Mouse (Mus musculus) retina, postnatal 1 day (tissue): Measurements from ENCODE around the gene Atf7ip.

Experiments
- DNase-seq: peaks from one replicate; pipeline ENCODE4 v3.0.0-alpha.2; 2012

Gene Atf7ip

GRCm38 (mm10) chr6:136486801-136487553 is 19.0 kb upstream of the Atf7ip start:
- no peak for DNase-seq

GRCm38 (mm10) chr6:136487554-136487950 is 18.4 kb upstream of the Atf7ip start:
- DNase-seq: no peak

DNA sequence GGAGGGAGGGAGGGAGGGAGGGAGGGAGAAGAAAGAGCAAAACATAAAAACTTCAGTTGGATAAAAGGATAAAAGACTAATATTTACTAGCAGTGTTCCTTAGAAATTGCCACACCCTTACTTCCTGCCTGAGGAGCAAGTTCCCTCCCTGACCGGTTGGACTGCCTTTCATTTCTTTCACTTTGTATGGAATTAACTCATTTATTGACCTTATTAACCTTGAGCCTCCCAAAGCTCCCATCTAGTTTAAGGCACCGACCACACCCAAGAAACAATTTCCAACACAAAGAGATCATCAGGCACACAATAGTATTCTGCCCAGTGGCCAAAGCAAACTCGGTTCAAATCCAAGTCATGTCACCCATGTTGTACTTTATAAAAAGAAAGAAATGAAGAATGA is 16.1 kb upstream of the Atf7ip start:
- no peak for DNase-seq

DNA sequence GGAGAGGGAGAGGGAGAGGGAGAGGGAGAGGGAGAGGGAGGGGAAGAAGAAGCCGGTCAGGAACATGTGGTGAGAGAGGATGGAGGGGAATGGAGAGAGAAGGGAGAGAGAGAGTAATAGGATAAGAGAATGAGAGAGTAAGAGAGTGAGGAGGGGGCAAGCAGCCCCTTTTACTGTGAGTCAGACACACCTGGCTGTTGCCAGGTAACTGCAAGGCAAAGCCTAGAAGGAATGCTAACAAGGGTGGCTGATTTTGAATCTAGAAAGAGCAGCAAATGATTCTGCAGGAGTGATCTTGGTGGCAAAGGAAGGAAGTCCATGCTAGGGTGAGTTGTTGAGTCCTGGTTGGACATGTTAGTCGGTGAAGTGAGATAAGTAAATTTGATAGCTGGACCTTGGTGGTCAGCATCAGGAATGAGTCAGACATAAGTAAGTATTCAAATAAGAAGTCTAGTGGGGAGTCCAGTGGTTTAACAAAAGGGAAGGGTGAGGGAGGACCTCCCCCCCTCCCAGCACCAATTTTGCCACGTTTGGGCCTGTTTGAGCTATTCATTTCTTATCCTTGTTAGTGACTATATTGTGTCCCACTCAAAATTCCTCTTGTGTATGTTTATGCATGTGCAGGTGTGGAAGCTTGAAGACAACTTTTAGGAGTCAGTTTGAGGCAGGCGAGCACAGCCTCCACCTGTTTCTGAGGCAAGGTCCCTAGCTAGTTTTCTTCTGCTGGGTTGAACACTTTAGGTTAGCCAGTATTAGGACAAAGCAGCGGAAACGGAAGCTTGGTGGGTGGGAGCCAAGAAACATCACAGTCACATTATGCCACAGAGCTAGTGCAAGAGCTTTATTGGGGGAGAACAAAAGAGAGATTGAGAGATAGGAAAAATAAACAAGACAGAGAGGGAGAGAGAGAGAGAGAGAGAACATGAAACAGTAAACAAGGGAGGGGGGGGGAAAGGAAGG is 15.2 kb upstream of the Atf7ip start:
- DNase-seq: no peak

DNA sequence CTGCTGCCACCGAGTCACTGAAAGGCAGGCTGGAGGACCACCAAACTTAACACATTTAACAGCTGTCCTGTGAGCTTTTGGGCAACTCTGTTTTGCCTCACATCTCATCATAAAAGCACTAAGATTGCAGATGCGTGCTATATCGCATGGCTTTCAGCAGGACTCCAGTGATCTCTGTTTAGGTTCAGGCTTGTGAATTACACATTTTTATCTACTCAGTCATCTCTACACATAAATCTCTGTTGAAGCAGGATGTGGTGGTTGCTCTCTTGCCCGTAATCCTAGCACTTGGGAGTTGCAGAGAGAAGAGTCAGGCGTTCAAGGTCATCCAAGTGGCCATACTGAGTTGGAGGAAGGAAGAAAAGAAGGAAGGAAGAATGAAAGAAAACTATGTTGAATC is 14.3 kb upstream of the Atf7ip start:
- no peak for DNase-seq

DNA sequence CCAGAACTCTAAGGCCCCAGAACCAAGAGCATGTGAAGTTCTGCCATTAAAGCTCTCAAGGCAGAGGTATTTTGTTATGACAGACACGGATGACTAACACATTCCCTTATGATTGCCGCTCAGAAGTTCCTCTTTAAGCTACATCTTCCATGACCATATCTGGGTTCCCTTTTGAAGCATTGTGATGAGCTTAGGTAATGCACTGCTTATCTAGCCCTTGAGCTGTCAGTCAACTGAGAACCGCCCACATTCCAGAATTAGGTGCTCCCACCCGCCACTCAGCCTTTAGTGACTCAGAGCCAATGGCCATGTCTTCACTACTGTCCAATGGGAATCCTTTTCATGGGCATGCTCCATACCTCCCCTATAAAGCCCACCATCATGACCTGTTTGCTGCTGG is 13.7 kb upstream of the Atf7ip start:
- DNase-seq: no peak

GRCm38 (mm10) chr6:136493486-136493885 is 12.5 kb upstream of the Atf7ip start:
- DNase-seq: no peak

DNA sequence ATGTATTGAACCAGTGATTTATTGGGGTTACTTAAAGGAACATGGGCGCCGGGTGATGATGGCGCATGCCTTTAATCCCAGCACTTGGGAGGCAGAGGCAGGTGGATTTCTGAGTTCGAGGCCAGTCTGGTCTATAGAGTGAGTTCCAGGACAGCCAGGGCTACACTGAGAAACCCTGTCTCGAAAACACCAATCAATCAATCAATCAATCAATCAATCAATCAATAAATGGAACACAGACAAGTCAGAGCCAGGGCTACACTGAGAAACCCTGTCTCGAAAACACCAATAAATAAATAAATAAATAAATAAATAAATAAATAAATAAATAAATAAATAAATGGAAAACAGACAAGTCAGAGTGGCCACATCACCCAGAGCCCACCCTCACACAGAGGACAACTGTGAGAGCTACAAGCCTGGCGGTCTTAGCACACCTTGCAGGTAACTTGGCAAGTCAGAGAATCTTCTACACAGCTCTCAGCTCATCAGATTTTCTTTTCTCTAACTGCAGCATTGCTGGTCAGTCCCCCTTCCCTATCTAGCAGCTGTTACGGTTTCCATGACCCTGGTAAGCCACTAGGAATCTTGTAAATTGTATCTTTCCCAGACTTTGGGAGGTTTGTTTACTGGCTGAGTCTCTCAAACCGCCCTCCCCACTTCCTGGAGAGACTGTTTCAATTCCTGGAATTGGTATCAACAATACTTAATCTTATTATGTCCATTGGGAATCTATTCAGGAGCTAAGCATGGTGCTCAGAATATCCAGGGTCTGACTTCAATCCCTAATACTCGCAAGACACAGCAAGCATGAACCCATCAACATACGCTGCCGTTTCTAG is 11.8 kb upstream of the Atf7ip start:
- DNase-seq: no peak

GRCm38 (mm10) chr6:136495023-136495422 is 10.9 kb upstream of the Atf7ip start:
- DNase-seq: no peak

DNA sequence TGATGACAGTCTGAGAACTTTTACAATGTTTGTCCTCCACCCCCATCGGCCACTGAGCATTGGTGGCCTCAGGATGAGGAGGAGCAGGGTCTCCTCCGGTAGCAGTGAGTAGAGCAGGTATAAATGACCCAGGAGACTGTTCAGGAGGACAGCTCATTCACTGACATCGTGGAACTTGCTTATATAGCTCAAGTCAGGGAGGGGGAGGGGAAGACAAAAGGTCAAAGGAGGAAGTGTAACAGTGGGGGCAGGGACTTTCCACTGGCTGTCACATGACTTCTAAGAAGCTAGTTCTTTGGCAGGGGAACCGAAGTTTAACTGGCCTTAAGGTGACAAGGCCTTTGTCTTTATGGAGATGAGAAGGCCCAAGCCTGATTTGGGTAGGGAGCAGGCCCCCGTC is 8.2 kb upstream of the Atf7ip start:
- DNase-seq: no peak

- no peak for DNase-seq
Observed at GRCm38 (mm10) chr6:136499292-136499977, 6.5 kb upstream of the Atf7ip start.

DNA sequence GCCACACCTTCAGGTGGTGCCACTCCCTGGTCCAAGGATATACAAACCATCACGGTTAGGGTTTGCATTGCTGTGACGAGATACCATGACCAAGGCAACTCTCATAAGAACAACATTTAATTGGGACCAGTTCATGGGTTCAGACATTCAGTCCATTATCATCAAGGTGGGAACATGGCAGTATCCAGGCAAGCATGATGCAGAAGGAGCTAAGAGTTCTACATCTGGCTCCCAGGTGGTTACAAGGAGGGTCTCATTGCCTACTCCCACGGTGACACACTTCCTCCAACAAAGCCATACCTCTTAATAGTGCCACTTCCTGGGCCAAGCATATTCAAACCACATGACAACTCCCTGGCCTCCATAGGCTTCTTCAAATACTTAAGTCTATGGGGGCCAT is 2.7 kb downstream of the Atf7ip start:
- no peak for DNase-seq

DNA sequence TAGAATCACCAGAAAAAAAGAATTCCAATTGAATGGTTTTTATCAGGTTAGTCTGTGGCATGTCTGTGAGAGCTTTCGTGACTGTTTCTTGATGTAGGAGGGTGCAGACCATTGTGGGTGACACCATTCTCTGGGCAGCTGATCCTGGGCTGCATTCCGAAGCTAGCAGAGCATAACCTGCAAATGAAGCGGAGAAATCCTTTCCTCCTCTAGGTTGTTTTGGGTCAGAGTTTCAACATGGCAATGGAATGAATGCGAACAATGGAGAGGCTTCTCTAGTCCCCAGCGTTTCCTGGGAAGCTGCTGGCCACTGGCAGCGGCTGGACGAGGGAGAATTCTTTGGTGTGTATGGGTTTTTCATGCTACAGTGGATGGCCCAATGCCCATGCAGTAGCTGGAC is 5.0 kb downstream of the Atf7ip start:
- peak; percentile 27 for DNase-seq

- no peak for DNase-seq
Observed at GRCm38 (mm10) chr6:136512351-136512750, 6.4 kb downstream of the Atf7ip start.

DNA sequence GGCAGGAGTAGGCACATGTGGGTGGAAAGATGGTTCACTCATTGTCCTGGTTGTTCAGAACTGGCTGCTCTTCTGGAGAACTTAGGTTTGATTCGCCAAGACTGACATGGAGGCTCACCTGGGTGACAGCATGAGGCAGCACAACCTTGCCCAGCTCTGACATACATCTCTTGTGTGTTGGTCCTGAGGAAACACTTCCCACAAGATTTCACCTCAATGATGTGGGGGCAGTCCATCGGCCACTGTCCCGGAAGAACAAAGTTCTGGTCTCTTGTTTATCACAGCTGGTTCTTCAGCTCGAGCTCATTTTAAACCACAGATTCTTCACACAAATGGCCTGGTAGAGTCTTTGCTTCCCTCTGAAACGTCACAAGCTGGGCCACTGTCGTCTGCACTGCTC is 10.7 kb downstream of the Atf7ip start:
- no peak for DNase-seq

- DNase-seq: no peak
Observed at GRCm38 (mm10) chr6:136517221-136517620, 11.3 kb downstream of the Atf7ip start.

- peak; percentile 99 for DNase-seq
Observed at GRCm38 (mm10) chr6:136518537-136519246, 12.7 kb downstream of the Atf7ip start.

GRCm38 (mm10) chr6:136519254-136519653 is 13.3 kb downstream of the Atf7ip start:
- no peak for DNase-seq

- no peak for DNase-seq
Observed at GRCm38 (mm10) chr6:136520361-136520760, 14.4 kb downstream of the Atf7ip start.

DNA sequence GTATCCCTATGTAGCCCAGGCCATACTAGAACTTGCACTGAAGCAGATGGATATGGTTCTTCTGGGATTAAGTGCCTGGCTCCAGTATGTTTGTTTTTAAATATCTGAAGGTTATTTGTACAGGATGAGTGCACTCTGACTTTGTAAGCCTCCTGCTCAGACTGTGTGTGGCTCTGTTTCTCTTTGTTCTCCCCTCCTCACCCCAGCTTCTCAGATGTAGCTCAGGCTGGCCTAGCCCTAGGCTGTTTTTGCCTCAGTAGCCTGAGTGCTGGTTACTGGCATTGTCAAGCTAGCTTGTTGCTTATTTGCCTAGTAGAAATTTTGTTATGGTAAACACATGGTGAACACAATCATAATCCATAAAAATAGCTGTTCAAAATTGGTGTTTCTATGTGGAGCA is 15.7 kb downstream of the Atf7ip start:
- no peak for DNase-seq

DNA sequence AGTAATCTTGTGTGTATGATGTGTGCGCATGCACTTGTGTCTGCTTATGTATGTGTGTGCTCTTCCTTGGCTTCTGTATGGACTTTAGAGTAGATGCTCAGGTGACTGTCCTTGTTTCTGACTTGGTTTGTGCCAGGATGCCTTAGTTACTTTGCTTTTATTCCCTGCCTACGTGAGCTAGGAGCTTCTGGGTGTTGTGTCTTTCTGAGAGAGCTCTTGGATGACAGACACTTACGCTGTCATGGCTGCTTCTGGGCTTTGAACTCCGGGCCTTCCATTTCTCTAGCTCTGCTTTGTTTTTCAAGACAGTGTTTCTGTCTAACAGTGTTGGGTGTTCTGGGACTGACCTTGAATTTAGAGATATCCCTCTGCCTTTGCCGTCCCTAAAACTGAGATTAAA is 16.7 kb downstream of the Atf7ip start:
- DNase-seq: no peak

- DNase-seq: no peak
Observed at GRCm38 (mm10) chr6:136524751-136525150, 18.8 kb downstream of the Atf7ip start.
